Mouse (Mus musculus): Measurements from ENCODE around the gene Primpol.

The Primpol gene

DNA sequence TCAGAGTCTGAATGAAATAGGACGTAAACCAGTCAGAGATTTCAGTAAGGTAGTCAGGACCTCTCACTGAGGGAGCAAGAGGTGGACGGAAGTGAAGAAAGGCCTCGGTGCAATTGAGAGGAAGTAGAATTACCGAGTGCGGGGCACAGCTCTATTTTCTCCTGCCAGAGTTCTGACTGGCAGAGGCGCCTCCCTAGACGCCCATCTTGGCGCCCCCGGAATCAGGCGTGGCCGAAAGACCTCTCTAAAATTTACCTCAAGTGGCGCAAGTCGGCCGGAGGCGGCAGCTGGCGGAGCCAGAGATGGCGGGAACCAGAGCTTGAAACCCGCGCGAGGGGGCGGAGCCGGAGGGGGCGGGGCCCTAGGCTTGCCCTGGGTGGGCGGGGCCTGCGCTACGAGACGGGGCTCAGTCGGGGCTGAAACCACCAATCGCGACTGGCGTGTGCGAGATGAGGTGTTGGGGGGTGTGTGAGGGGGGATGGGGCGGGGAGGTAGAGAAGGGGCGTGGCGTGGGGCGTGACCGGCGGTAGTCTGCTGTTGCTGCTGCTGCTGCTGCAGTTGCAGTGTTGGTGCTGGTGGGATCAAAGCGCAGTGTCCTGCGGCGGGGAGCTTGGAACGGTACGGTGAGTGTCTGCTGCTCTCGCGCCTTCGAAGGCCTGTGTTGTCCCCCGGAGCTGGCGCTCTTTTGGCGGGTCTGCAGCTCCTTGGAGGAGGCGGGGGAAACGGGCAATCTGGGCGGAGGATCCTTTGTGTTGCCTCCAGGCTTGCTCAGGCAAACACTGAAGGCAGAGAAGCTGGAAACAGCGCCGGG is at the start of gene Primpol, which contains the start of gene Casp3:
Gene Primpol (minus strand): TSS at position 334 of the 811 bp plus-strand sequence.
Gene Casp3 (plus strand): TSS at position 413 of the 811 bp plus-strand sequence.
- DNase-seq, result peak; percentile 97

DNA sequence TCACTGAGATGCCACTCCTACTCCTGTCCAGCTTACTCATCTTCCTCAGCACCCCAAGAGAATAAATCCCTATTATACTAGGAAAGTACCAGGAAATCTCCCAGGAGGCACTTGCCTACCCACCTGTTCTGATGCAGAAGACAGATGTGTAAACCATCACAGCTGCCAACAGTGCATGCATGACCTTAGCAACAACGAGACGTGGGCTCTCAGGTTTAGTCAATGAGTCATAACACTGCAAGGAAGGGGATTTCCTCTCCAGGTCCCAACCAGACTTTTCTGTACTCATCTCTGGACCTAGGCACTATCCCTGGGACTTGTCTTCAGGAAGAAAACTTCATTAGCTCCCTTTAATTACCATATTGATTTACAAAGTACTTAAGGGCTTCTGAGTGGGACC is 38.9 kb upstream of the Primpol start:
- no peak for DNase-seq

DNA sequence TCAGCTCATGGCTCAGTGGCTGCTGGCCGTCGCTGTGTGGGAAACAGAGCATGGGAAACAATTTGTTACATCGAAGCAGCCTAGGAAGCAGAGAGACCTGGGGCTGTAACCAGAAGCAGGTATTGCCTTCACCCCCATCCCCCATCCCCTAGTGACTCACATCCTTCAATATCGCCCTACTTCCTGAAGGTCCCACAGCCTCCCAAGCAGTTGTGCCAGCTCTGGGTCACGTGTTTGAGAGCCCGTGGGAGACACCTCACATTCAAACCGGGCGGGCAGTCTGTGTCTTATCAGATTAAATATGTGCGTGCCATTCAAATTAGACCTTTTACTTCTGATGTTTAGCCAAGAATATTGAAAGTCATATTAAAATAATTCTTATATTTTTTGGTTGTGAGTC is 34.9 kb upstream of the Primpol start:
- DNase-seq, result peak; percentile 38

DNA sequence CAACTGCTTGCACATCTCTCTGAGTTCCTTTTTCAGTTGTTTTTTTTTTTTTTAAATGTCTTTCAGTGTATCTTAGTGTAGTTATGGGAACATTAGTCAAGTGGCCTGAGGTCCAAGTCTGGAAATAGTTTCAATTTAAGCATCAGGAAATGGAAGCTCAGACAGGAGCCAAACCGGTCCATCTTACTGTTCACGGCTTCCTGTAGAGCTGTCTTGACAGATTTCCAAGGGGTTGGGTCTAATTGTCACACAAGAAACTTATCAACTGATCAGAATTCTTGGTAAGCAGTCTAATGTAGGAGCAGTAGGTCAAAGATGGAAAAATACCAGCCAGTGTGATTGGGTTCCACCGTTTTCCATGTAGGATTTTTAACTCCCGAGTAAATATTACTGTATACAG is 31.4 kb upstream of the Primpol start:
- no peak for DNase-seq

DNA sequence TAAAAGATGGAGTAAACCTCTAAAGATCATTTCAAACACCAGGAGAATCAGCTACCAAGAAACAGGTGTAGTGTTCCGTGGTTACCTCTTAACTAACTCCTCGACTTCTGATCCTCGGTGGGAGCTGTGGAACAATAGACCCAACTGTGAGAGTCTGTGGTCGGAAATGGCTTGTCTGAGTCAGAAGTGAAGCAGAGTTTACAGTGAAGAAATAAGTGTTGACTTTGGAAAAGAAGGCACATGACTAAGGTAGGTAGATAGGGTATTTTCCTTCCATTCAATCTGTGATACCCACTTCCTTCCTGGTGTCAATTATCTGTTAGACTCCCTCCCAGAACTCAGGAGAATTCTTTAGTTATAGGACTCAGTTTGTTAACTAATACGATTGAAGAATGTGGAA is 24.3 kb upstream of the Primpol start:
- no peak for DNase-seq

DNA sequence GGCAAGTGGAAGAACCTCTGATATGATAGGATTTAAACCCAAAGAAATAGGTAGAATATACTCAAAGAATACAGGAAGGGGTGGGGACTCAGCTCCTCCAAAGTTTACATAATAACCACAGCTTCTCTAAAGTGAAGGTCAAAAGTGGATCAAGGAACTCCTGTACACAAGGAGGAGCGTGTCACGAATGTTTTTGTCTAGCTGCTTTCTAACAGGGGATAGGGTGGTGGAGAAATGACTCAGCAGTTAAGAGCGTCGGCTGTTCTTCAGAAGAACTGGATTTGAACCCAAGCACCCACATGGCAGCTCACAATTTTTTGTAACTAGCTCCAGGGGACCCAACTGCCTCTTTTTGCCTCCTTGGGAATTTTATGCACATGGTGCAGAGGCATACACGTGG is 22.8 kb upstream of the Primpol start:
- no peak for DNase-seq

DNA sequence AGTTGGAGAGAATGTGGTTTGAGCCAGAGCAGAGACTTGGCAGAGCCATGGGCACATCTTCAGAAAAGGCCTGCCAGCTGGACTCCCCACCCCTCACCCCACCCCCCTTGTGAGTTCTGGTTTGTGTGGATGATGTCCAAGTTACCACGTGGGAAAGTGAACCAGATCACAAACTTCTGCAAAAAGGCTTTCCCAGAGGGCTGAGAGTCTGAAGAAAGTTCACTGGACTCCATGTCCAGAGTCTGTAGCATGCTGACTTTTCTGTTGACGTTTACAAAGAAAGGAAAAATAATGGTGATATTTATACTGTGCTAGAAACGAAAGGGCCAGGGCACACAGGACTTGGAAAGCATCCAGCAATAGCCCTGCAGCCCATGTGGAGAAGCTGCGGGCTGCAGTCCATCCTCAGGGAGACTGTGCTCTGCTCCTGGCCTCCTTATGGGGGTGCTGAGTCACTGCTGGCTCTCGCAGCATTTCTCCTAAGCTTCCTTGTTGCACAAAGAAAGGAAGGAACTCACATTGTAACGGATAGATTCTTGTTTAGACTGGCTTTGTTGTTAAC is 22.1 kb upstream of the Primpol start:
- peak; percentile 48 for DNase-seq

DNA sequence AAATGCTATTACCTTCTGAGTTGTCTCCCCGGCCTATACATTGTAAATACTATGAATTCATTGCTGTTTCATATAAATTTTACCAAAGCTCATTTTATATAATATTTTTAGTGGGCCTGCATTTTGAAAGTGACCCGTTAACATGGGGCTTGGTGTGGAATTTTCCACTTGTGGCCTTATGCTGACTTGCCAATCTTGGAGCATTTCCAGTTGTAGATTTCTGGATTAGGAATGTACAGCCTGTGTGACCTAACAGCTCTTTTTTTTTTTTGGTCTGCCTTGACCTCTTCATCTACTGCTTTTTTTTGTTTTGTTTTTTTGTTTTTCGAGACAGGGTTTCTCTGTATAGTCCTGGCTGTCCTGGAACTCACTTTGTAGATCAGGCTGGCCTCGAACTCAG is 13.9 kb upstream of the Primpol start:
- DNase-seq, result no peak

DNA sequence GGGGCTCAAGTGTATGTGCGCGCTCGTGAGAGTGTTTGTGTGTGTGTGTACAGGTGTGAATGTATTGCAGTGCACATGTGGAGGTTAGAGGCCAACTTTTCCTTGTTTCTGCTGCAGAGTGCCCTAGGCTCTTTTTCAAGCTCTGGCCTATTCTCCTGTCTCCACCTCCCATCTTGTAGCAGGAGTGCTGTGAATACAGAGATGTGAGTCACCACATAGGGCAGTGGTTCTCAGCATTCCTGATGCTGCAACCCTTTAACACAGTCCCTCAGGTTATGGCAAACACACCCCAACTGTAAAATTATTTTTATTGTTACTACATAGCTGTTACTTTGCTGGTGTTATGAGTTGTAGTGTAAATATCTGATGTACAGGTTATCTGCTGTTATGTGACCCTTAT is 13.4 kb upstream of the Primpol start:
- no peak for DNase-seq

DNA sequence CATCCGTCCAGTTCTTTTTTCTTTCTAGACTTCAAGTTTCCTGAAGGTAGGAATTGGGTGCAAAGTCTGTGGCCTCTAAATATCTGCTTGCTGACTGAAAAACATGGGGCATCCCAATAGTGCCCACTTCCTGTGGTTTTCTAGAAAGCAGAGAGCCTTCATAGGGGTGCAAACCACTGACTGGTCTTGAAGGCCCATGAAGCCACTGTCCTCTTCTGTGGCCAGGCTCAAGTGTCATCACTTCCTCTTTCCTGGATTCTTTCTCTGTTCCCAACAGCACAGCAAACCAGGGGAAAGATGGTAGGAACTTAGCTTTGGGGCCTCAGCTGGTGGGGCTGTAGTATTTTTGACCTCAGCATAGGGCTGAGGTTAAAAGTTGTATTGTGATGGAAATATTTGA is 11.6 kb upstream of the Primpol start:
- DNase-seq, result no peak

DNA sequence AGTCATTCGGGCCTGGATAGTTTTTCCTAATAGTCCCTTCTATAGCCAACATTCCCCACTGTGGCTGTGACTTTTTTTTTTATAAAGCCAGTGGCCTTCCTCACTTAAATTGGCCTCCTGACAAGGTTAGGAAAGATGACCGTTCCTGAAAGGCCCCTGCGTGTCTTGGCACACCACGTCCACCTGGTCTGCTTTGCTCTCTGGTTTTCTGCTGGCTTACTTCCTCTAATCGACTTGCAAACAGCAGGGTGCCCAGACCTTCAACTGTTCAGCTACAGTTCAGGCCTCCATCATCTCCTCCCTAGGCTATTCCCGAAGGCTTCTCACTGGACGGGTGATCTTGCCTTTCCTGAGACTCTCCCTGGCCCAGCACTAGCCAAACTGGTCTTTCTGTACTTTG is 10.9 kb upstream of the Primpol start:
- DNase-seq, result peak; percentile 8

DNA sequence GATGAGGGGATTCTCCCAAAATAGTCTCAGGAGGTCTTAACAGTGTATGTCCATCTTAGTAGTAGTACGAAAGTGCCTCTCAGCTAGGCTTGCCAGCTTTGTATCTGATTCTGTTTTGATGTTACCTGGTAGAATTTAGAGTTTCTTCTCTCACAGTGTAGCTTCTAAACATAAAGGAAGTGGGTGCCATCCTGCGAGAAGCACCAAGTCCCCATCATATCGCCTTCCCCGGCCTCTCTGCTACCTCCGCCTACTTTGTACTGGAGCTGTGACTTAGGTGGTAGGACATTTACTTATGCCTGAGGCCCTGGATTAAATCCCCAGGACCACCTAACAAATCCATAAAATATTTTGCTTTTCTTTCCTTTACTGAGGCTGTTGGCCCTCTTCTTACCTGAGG is 9.6 kb upstream of the Primpol start:
- no peak for DNase-seq

DNA sequence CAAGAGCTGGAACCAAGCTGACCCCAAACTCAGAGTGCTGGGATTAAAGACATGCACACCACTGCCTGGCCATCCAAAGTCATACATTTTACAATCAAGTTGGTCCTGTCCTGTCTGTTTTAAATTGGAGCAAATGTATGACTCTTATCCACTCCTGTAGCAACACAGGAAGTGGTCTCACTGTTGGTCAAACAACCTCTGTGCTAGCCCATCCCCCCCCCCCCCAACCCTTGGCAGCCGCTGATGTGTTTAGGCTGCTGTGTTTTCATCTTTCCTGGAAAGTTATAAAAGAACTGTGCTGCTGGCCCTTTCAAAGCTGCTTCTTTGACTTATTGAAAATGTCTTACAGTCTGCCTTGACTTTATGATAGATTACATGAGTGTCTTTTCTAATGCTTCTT is 8.2 kb upstream of the Primpol start:
- DNase-seq, result no peak

DNA sequence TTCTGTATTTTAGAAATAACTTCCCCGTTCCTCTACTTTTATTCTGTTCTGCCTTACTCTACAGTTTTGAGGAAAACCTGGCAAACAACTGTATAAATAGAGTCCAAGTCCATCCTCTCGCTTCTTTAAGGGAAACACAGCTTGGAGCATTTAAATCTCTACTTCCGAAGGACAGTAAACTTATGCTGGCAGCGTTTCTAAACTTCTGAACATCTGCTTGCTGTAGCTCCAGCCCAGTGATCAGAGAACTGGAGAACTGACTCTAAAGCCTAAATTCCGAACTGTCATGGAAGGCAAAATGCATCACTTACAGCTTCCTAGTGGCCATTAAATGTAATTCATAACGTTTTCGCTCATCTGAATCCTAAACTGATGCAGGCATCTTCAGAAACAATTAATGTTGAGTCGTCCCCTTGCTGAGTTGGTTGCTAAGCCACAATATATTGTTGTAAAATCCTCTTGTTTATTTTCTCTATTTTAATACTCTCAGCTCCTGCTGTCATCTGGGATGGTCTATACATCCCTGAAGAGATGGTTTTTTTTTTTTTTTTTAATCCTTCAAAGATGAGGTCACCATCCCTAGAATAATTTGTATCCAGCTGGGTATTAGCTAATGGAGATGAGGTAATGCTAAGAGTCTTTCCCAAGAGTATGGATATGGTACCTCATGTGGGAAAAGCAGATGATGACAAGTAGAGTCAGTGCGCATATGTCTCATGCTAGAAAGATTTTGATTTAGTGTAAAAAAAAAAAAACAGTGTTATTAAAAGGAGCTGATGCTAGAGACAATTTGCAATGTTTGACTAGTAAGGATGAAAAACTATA is 5.6 kb upstream of the Primpol start:
- no peak for DNase-seq

DNA sequence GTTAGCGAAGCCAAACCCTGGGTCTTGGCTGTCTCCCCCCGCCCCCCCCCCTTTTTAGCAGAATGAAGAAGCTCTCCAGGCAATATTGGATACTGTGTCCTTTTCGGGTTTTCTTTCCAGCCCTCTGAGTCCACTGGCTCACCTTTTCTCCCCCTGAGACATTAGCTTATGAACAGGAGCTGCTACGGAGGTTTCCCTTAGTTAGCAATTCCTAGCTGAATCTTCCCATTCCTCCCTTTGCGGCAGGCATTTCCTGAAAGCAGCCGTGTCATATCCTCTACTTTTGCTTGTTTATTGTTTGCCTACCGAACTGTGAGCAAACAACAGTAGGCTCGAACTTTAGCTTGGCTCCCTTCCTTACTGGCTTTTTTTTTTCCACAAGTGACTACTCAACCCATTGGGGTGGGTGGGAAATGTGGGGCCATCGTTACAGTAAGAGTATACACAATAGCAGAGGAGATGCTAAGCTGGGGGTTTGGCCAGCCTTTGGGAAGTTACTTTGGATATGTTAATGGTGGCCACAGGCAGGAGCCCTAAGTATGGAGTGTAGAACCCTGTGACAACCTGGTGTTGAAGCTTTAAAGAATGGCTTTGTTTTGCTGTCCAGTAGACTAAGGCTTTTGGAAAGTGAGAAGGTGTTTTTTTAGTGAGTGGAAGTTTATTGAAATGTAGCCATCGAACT is 1.8 kb upstream of the Primpol start:
- peak; percentile 13 for DNase-seq

DNA sequence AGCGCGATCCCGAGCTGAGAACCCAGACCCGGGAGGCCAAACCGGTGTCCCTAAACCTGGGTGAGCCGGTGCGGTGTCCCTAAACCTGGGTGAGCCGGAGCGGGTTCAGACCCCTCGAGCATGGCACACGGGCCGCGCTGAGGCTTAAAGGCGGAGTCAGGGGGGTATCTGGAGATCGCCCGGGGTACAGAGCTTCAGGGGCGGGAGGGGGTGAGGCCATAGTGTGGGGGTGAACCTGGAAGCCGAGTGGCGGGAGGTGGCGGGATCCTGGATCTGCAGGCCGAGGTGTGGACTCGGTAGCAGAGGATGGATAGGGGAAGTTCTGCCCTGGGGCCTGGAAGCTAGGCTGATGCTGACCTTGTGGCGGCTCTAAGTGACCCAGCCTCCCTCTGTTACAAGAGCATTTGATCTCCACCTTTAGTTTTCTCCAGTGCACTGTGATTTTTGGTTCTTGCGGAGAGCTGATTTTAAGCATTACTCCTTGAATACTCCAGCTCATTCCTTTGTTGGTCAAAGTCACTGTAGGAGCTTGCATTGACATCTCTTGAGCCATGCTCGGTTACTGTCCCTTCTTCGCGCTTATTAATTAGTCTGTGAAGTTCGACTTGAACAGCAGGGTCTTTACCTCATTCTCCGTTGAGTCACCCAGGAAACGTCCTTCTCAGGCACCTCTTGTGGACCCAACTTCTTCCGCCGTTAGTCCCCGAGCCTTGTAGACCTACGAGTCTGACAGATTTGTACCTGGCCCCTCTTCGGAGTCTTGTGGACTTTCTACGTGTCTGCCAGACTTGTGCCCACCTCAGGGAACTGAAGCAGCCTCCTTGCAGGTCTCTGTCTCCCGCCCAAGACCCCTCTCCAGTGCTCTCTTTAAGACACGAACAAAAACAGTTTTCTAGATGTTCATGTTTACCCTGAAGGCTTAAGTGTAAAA is 943 bp upstream of the Primpol start:
- peak; percentile 28 for DNase-seq

DNA sequence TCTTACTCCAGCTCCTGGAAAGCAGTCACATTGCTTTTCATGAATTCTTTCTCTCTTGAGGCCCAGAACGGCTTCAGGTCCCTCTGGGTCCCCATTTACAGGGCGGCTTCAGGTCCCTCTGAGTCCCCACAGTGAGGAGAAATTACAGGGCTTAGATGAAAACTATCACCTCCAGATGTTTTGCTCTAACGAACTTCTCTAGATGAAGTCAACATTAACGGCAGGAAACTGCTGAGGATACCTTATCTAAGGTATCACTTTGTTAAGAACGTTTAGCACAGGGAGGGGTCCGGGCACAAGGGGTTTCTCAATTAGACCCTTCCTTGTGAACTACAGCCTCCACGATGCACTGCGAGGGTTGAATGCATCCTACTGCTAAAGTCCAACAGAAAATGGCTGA is 1.1 kb downstream of the Primpol start:
- no peak for DNase-seq

DNA sequence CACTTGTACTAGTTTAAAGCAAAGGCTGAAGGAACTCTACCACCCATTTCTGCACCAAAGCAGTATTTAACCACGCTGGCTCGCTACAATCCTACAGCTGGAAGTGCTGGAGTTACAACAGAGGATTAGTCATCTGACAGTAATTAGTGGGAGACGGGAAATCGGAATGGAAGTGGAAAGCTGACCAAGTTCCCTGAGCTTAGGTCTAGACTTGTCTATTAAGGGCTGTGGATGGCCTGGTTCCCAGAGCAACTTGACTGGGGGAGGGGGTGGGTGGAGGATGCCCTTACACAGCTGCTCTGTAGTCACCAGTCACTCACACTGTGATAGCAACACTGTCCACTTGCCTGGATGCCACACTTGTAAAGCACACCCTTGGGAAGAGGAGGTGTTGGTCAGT is 3.6 kb downstream of the Primpol start:
- DNase-seq, result peak; percentile 18

DNA sequence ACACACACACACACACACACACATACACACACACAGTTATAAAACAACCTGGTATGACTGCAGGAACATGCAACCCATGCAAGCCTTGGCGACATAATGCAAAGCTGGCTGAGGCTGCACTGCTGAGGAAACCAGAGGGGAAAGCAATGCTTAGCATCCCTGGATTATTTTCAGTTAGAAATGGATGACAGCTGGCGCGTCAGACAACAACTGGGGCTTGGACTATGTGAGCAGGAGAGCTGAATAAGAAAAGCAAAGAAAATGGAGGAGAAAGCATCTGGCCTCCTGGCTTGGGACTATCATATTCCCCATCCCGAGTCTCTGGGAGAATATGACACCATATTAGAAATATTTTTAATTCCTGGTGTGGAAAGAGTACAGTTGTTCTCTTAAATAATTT is 4.1 kb downstream of the Primpol start:
- DNase-seq, result no peak

DNA sequence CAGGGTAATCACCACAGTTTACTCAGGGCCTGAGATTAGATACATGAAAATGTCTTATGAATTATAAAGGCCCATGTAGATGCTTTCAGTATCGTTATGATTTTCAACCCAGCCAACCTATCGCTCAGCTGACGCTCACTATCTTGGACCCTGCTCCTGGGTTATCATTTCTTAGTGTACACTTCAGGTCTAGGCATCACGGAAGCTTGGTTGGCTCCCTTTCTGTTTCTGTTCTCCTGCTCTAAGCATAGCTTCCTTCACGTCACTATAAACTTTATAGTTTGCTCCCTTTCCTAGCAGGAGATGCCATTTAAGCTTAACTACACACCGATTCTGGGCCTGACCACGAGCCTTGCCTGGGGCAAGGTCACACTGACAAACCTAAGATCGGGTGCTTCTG is 5.5 kb downstream of the Primpol start:
- DNase-seq, result no peak

DNA sequence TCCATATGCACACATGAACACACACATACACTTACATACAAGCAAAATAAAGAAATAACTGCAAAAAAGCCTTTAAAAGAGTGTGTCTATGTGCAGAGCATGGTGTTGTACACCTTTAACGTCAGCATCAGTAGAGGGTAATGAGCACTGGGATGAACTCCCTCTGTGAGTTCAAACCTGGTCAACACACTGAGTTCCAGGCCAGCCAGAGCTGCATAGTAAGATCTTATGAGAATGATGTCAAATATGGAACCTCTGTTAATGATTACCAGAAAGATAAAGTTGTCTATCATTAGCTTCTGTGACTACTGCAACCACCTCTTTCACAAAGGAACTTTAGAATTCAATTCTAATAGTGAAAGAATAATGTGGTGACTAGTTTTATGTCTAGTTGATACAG is 10.1 kb downstream of the Primpol start:
- DNase-seq, result no peak

DNA sequence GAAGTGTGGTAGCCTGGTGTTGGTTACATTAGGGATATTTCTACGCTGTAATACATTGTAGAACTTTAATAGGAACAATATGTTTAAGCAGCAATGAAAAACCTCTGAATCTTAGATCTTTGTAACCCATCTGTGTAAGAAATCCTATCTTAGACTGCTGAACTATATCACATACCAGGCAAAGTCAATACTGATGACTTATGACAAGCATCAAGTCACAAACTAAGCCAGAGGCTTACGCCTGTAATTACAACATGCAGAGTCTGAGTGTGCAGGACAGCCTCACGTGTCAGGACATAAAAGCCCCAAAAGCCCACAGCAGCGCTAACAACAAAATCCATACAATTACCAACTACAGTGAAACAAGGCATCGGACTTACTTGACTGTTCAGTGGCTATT is 13.4 kb downstream of the Primpol start:
- DNase-seq, result no peak

Data from kidney, adult 18-20 months (tissue).